Mouse (Mus musculus) hindbrain, embryonic 15.5 days (tissue): ENCODE measurements around the gene Atp11b. TPM values are rescaled to one million over a fixed set of nuclear protein-coding genes. Genes with fewer than 3 reads are reported as not detected.

ENCODE experiments used
- ATAC-seq: fragments of 200-750 bp; cut with Nextera tagmentation; 2 replicates; pipeline ENCODE4 v1.8.0; 2017; ENCODE audit warnings: low read depth, moderate number of reproducible peaks, moderate TSS enrichment; ENCODE audit not compliant: low FRiP score
- H3K27ac ChIP-seq: fragments of 300-500 bp; sonication (generic); replicated peaks from 2 replicates; pipeline ENCODE4 v1.5.1; 2015; ENCODE audit warnings: mild to moderate bottlenecking, inconsistent platforms
- H3K27me3 ChIP-seq: fragments of 300-500 bp; sonication (generic); 2 replicates; pipeline ENCODE4 v1.6.1; 2015; ENCODE audit warnings: control low read depth, inconsistent platforms
- H3K36me3 ChIP-seq: fragments of 300-500 bp; sonication (generic); 2 replicates; pipeline ENCODE4 v1.6.1; 2015; ENCODE audit warnings: control low read depth, inconsistent platforms
- H3K4me1 ChIP-seq: fragments of 300-500 bp; sonication (generic); replicated peaks from 2 replicates; pipeline ENCODE4 v1.6.1; 2015; ENCODE audit warnings: control low read depth, inconsistent platforms
- H3K4me2 ChIP-seq: fragments of 300-500 bp; sonication (generic); 2 replicates; pipeline ENCODE4 v1.6.1; 2015; ENCODE audit warnings: moderate library complexity, mild to moderate bottlenecking, inconsistent platforms
- H3K4me3 ChIP-seq: fragments of 300-500 bp; sonication (generic); 2 replicates; pipeline ENCODE4 v1.5.1; 2015; ENCODE audit warnings: mild to moderate bottlenecking, inconsistent platforms
- H3K9ac ChIP-seq: fragments of 300-500 bp; sonication (generic); 2 replicates; pipeline ENCODE4 v1.6.1; 2015; ENCODE audit warnings: inconsistent platforms
- H3K9me3 ChIP-seq: fragments of 300-500 bp; sonication (generic); 2 replicates; pipeline ENCODE4 v1.6.1; 2016; ENCODE audit warnings: control low read depth, inconsistent platforms
- WGBS: fragments of 180-500 bp; shearing (Covaris S2); methylation state at CpG from one replicate; pipeline ENCODE4 v1.1.7; 2015; 5-methylcytosine and 5-hydroxymethylcytosine counted together
- polyA plus RNA-seq: library from polyadenylated mRNA; unstranded; fragments of >200 nt; fragmentation: Nextera tagmentation; extraction: Ambion mirVana; gene quantifications from 2 replicates; pipeline ENCODE4 v1.2.1, GENCODE M21; 2015

The Atp11b gene
- polyA plus RNA-seq, 1 experiment from 2014 or later, result 40.4 TPM

GRCm38 (mm10) chr3:35822036-35822435, 68.1 kb downstream of the Atp11b start:
- Histone ChIP-seq H3K4me3 (no peak overlapping the region), H3K4me1 (no peaks in the 10 kb centered on the region), H3K4me2 (no peak overlapping the region), H3K27me3 (no peaks in the 10 kb centered on the region), H3K36me3 (peaks cover 20% of the 10 kb centered on the region), H3K9me3 (no peaks in the 10 kb centered on the region), H3K9ac (no peak overlapping the region), H3K27ac (no peak overlapping the region)
- ATAC-seq, result no peak
- WGBS, result 90% methylated on average over 3 of the region's 3 CpGs

DNA sequence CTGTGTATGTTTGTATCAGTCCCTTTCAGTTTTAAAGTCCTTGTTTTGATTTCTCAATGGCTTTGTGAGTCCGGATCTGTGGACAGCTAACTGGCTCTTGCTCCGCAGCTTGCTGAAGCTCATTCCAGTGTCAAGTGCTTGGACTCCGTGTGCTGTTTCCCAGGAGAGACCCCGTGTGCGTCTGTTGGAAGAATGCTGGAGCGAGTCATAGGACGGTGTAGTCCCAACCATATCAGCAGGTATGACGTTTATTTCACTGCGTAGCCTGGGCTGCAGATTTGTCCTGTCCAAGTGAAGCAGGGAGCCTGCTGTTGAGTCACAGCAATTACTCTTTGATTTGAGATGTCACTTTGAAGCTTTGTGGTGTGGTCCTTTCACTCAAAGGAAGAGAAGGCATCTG, 95.4 kb downstream of the Atp11b start:
- Histone ChIP-seq H3K9ac (no peak overlapping the region), H3K27me3 (no peaks in the 10 kb centered on the region), H3K4me3 (no peak overlapping the region), H3K4me1 (no peaks in the 10 kb centered on the region), H3K4me2 (no peak overlapping the region), H3K36me3 (peaks cover 20% of the 10 kb centered on the region), H3K27ac (no peak overlapping the region), H3K9me3 (no peaks in the 10 kb centered on the region)
- 93% methylated on average over 9 of the region's 9 CpGs for WGBS
- no peak for ATAC-seq

- ATAC-seq, result no peak
- no peaks in the 10 kb centered on the region for H3K36me3 ChIP-seq
- no peak overlapping the region for H3K27ac ChIP-seq
- no peak overlapping the region for H3K9ac ChIP-seq
- H3K9me3 ChIP-seq, result no peaks in the 10 kb centered on the region
- H3K4me2 ChIP-seq, result no peak overlapping the region
- no peaks in the 10 kb centered on the region for H3K27me3 ChIP-seq
- H3K4me1 ChIP-seq, result no peaks in the 10 kb centered on the region
- no peak overlapping the region for H3K4me3 ChIP-seq
Observed at GRCm38 (mm10) chr3:35883267-35883666, 129.4 kb downstream of the Atp11b start.

GRCm38 (mm10) chr3:35889531-35889930, 135.6 kb downstream of the Atp11b start:
- H3K4me2 ChIP-seq, result no peak overlapping the region
- no peaks in the 10 kb centered on the region for H3K4me1 ChIP-seq
- H3K36me3 ChIP-seq, result peaks cover 19% of the 10 kb centered on the region; the same call in 1 of the 2 replicates
- no peak for ATAC-seq
- H3K9me3 ChIP-seq, result no peaks in the 10 kb centered on the region
- H3K9ac ChIP-seq, result no peak overlapping the region
- H3K4me3 ChIP-seq, result no peak overlapping the region
- no peaks in the 10 kb centered on the region for H3K27me3 ChIP-seq
- 93% methylated on average over 2 of the region's 2 CpGs for WGBS
- H3K27ac ChIP-seq, result no peak overlapping the region

GRCm38 (mm10) chr3:35891123-35891522, 137.2 kb downstream of the Atp11b start:
- ATAC-seq, result no peak
- H3K4me1 ChIP-seq, result no peaks in the 10 kb centered on the region
- no peak overlapping the region for H3K9ac ChIP-seq
- WGBS, result 93% methylated on average over 4 of the region's 4 CpGs
- H3K4me2 ChIP-seq, result no peak overlapping the region
- no peaks in the 10 kb centered on the region for H3K27me3 ChIP-seq
- H3K4me3 ChIP-seq, result no peak overlapping the region
- peaks cover 19% of the 10 kb centered on the region; the same call in 1 of the 2 replicates for H3K36me3 ChIP-seq
- H3K27ac ChIP-seq, result no peak overlapping the region
- H3K9me3 ChIP-seq, result no peaks in the 10 kb centered on the region

DNA sequence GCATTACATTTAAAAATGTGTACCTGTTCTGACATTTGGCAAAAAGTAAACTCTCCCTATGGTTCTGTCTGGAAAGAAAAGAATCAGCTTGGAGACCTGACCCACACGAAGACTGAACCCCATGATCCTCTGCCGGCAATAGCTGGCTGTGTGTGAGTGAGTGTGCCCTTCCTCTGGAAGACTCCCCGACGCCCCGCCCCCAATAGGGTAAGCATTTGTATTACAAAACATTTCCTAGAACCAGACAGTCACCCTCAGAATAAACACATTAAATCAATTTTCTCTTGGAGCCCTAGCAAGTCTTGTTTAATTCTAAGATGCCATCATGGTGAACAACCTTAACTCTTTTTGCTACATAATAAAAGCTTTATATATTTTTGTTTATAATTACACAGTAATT, 139.2 kb downstream of the Atp11b start:
- Histone ChIP-seq H3K9me3 (no peaks in the 10 kb centered on the region), H3K4me2 (no peak overlapping the region), H3K27me3 (no peaks in the 10 kb centered on the region), H3K9ac (no peak overlapping the region), H3K4me3 (no peak overlapping the region), H3K27ac (no peak overlapping the region), H3K36me3 (peaks cover 22% of the 10 kb centered on the region; the same call in 1 of the 2 replicates), H3K4me1 (no peaks in the 10 kb centered on the region)
- no peak for ATAC-seq
- WGBS, result 85% methylated on average over 5 of the region's 5 CpGs

DNA sequence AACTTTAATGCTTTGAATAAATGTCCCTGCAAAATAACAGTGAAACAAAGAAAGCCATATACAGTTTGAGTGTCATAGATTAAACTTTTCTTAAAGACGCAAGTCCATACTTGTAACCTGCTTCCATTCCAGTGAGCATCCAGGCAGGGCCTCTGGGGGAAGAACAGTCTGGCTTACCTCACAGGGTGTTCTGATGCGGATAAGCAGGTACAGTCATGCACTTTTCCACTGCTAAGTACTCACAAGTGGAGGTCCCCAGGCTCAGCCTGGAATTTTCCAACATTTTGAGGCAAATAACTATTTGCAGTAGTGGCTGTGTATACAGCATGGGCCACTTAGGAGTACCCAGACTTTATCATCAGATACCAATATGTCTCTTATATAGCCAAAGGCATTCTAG, 144.0 kb downstream of the Atp11b start:
- 91% methylated on average over 2 of the region's 2 CpGs for WGBS
- Histone ChIP-seq H3K9me3 (no peaks in the 10 kb centered on the region), H3K9ac (no peak overlapping the region), H3K27me3 (no peaks in the 10 kb centered on the region), H3K4me1 (no peaks in the 10 kb centered on the region), H3K27ac (no peak overlapping the region), H3K4me2 (no peak overlapping the region), H3K4me3 (no peak overlapping the region), H3K36me3 (peaks cover 13% of the 10 kb centered on the region)
- no peak for ATAC-seq

- Histone ChIP-seq H3K9me3 (no peaks in the 10 kb centered on the region), H3K4me1 (no peaks in the 10 kb centered on the region), H3K4me2 (no peak overlapping the region), H3K9ac (no peak overlapping the region), H3K4me3 (no peak overlapping the region), H3K27me3 (no peaks in the 10 kb centered on the region), H3K36me3 (peaks cover 17% of the 10 kb centered on the region), H3K27ac (no peak overlapping the region)
- WGBS, result 98% methylated on average over 3 of the region's 3 CpGs
- no peak for ATAC-seq
Observed at GRCm38 (mm10) chr3:35899109-35899508, 145.2 kb downstream of the Atp11b start.

- Histone ChIP-seq H3K9ac (no peak overlapping the region), H3K36me3 (peaks cover 21% of the 10 kb centered on the region), H3K27ac (no peak overlapping the region), H3K4me1 (no peaks in the 10 kb centered on the region), H3K27me3 (no peaks in the 10 kb centered on the region), H3K4me3 (no peak overlapping the region), H3K9me3 (no peaks in the 10 kb centered on the region), H3K4me2 (no peak overlapping the region)
- WGBS, result 87% methylated on average over 5 of the region's 5 CpGs
- no peak for ATAC-seq
Observed at GRCm38 (mm10) chr3:35900555-35901204, 146.8 kb downstream of the Atp11b start.

Other genes with a start within 250 kb of the Atp11b start
- 97.4 and 101 TPM in 2 replicates for gene Dcun1d1, start 183.3 kb downstream of the Atp11b start, polyA plus RNA-seq
- gene Mccc1, start 246.6 kb downstream of the Atp11b start, polyA plus RNA-seq, result 28.5 and 29.0 TPM in 2 replicates